Mouse (Mus musculus): ENCODE measurements at regions not wholly inside any gene's neighbourhood (a gene's known extent, or its start where the extent isn't known, plus 50 kb on each side); places are given as distances from the start of the nearest gene placed in this dataset.
"Not testable (repeated sequence)": the region's sequence is repeated elsewhere in the genome, so short reads cannot be mapped to it uniquely, and the experiment has no call there.

- DNase-seq (ENCODE audit: low spot score) = peak; percentile 8
Observed at GRCm38 (mm10) chr6:100424788-100425403, 137.6 kb upstream of the Rybp start.

GRCm38 (mm10) chr6:100424181-100424580 is 136.9 kb upstream of the Rybp start:
- DNase-seq (ENCODE audit: low spot score) = no peak

GRCm38 (mm10) chr6:100423636-100424035 is 136.4 kb upstream of the Rybp start:
- DNase-seq (ENCODE audit: low spot score) = no peak

DNA sequence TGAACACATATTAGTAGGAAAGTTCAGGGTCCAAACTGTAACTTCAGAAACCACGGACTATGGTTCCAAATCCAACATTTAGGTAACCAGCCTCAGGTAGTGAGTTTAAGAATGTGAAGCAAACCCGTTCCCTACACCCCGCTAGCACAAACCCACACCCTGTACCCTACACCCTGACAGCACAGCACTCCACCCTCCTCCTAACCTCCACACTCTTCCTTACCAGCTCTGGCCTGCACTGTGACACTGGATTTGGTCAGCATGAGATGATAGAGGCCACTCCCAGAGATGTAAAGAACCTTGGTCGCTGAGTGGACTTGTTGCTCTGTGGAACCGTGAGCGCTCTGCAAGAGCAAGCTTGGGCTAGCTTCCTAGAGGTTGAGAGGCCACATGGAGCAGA is 135.3 kb upstream of the Rybp start:
- DNase-seq (ENCODE audit: low spot score) = no peak

GRCm38 (mm10) chr6:100421706-100422578 is 134.7 kb upstream of the Rybp start:
- DNase-seq (ENCODE audit: low spot score) = no peak

DNA sequence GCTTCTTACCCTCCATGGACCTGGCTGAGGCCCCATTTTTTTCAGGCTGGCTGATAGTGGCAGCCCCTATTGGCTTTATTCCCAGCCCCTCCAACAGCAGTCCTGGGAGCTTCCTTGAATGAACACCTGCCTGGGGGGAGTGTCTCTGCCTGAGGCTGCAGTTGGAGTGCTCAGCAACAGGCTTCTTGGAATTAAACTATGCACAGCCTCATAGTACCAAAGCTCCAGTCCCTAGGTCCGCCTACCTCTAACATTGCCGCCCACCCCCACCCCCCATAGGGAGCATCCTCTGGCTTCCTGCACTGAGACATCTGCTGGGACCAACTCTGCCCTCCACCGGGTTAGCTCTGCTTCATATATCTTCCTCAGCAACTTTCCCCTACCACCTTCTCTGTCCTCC is 133.3 kb upstream of the Rybp start:
- DNase-seq (ENCODE audit: low spot score) = no peak

- DNase-seq (ENCODE audit: low spot score) = no peak
Observed at GRCm38 (mm10) chr6:100419782-100420540, 132.7 kb upstream of the Rybp start.

DNA sequence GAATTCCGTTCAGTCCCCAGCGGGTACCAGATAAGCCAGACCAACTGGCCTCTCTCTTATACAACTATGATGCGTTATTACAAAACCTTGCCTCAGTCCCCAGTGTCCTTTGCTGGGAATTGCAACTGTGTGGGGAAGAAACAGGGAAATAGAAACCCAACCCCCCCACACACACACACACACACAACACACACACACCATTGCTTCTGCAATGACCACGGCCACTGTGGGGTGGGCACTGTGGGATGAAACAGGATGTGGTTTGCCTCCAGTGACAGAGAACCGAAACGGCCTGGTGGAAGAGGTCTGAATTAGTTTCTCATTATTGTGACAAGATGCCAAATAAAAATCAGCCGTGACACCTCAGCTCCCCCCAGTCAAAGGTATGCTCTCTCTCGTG is 128.8 kb upstream of the Rybp start:
- DNase-seq (ENCODE audit: low spot score) = no peak

GRCm38 (mm10) chr6:100415514-100415913 is 128.2 kb upstream of the Rybp start:
- DNase-seq (ENCODE audit: low spot score) = no peak

GRCm38 (mm10) chr6:100414836-100415235 is 127.6 kb upstream of the Rybp start:
- no peak for DNase-seq (ENCODE audit: low spot score)

DNA sequence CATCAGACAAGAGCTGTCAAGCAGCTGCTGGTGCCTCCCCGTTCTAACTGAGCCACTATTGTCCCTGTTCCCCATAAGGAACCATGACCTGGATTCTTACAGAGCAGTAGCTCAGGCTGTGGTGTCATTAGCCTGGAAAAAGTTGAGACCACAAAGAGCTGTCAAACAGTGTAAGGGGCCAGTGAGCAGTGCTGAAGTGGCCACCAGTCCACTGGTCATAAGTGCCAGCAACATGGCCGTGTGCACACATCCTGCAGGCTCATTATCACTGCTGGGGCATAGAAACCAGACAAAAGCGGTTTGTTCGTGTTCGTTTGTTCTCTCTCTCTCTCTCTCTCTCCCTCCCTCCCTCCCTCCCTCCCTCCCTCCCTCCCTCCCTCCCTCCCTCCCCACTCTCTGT is 125.2 kb upstream of the Rybp start:
- no peak for DNase-seq (ENCODE audit: low spot score)

- no peak for DNase-seq (ENCODE audit: low spot score)
Observed at GRCm38 (mm10) chr6:100411968-100412367, 124.7 kb upstream of the Rybp start.

GRCm38 (mm10) chr6:100410067-100410631 is 122.9 kb upstream of the Rybp start:
- no peak for DNase-seq (ENCODE audit: low spot score)

GRCm38 (mm10) chr6:100408826-100409225 is 121.5 kb upstream of the Rybp start:
- no peak for DNase-seq (ENCODE audit: low spot score)

DNA sequence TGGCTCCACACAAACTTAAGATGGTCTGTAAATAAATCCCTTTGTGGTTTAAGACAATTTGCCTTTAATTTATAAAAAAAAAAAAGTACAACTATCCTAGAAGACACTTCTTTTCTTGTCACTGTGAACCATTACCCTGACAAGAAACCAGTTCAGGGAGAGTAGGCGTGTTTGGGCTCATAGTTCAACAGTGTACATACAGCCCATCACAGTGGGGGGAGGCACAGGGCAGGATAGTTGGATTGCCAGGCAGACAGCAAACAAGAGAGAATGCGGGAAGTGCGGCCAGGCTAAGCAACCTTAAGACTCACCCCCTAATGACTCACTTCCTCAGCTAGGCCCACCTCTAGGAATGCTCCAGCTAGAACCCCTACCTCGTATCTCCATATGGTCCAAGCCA is 119.2 kb upstream of the Rybp start:
- no peak for DNase-seq (ENCODE audit: low spot score)

GRCm38 (mm10) chr6:100404161-100404560 is 116.9 kb upstream of the Rybp start:
- DNase-seq (ENCODE audit: low spot score) = no peak

- no peak for DNase-seq (ENCODE audit: low spot score)
Observed at GRCm38 (mm10) chr6:100402716-100403115, 115.4 kb upstream of the Rybp start.

DNA sequence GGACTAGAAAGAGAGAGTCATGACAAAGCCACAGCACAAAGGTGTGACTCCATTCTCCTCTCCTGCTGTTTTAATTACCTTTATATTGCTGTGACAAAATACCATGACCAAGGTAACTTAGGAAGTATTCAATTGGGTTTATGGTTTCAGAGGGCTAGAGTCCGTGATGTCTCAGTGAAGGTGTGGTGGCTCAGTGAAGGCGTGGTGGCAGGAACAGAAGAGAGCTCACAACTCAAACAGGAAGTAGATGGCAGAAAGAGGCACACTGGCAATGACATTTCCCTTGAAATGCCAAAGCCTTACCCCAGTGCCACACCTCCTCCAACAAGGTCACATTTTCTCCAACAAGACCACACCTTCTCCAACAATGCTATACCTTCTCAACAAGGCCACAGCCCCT is 114.4 kb upstream of the Rybp start:
- no peak for DNase-seq (ENCODE audit: low spot score)

DNA sequence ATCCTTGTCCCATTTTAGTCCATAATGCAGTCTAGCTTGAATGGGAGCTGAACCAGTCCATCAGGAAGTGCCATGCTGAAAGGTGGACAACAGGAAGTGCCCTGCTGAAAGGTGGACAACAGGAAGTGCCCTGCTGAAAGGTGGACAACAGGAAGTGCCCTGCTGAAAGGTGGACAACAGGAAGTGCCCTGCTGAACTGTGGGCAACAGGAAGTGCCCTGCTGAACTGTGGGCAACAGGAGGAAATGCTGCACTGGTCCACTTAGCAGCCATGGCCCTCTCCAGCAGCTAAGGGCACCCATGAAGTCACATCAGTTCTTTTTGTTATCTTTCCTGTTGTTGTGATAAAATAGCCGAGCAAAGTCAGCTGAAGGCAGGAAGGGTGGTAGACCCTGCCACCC is 112.1 kb upstream of the Rybp start:
- not testable (repeated sequence) for DNase-seq (ENCODE audit: low spot score)

GRCm38 (mm10) chr6:100396311-100397200 is 109.3 kb upstream of the Rybp start:
- DNase-seq (ENCODE audit: low spot score) = no peak

GRCm38 (mm10) chr6:100390258-100390910 is 103.1 kb upstream of the Rybp start:
- no peak for DNase-seq (ENCODE audit: low spot score)
